Mouse (Mus musculus): Measurements from ENCODE around the gene Camta1.

Camta1 gene

GRCm38 (mm10) chr4:151861806-151862739, at the start of gene Camta1:
Camta1 (minus strand) TSS chr4:151861876.
- peak; percentile 100 for DNase-seq (ENCODE audit: low read depth, low spot score)

DNA sequence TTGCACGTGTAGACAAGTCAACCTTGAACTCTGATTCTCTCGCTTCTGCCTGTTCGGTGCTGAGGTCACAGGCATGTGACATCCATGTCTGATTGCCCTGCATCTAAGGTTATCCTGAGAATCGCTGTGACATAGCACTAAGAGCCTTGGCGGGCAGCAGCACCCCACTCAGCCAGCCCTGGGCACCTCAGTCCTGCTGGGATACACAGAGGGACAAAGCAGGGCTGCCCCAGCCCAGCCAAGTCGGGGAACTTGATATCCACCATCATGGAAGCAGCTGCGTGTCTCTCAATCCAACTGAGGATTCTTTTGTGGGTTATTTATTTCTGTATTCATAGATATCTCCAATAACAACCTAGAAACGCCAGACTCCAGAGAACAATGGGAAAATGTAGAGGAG, 47.1 kb upstream of the Camta1 start:
- DNase-seq (ENCODE audit: low read depth, low spot score) = no peak

GRCm38 (mm10) chr4:151907577-151908343, 46.1 kb upstream of the Camta1 start:
- no peak for DNase-seq (ENCODE audit: low read depth, low spot score)

GRCm38 (mm10) chr4:151905621-151906020, 43.9 kb upstream of the Camta1 start:
- DNase-seq (ENCODE audit: low read depth, low spot score) = no peak

DNA sequence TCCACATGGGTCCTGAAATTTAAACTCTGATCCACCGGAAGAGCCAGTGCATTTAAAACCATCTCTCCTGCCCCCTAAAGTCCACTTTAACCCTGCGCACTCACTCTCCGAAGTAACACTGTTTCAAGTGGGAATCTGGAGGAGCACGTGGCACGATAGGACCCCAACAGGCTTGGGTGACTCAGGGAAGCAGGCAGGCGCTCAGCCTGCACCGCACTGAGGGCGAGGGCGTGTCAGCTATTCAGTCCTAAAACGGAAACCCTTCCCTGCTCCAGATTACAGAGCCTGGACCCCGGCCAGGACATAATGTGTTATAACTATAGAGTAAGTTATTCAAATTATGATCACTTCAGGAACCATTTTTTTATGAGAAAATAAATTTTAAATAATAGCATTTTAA, 42.4 kb upstream of the Camta1 start:
- DNase-seq (ENCODE audit: low read depth, low spot score) = no peak

DNA sequence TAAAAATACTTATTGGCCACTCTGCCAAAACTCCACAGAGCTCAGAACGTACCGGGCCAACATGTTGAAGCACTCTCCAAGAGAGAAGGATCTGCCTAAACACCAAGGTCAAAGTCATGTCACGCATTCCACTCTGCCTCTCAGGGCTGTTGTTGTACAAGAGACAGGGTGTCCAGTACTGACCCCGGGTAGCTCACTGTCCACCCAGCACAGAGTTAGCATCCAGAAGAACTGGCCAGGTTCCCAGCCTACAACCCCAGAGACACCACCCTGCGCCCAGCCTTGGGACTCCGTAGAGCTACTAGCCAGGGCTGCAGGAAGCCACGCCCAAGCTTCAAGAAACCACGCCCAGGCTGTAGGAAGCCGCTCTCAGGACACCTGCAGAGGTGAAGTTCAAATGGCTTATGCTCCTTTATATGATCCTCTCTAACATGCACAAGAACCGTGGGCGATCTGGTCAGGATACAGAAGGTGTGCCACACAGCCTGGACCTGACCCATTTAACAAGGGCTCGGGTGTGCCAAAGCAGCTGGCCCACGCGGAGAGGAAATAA, 41.1 kb upstream of the Camta1 start:
- no peak for DNase-seq (ENCODE audit: low read depth, low spot score)

- DNase-seq (ENCODE audit: low read depth, low spot score) = no peak
Measured at GRCm38 (mm10) chr4:151902046-151902688, 40.5 kb upstream of the Camta1 start.

DNA sequence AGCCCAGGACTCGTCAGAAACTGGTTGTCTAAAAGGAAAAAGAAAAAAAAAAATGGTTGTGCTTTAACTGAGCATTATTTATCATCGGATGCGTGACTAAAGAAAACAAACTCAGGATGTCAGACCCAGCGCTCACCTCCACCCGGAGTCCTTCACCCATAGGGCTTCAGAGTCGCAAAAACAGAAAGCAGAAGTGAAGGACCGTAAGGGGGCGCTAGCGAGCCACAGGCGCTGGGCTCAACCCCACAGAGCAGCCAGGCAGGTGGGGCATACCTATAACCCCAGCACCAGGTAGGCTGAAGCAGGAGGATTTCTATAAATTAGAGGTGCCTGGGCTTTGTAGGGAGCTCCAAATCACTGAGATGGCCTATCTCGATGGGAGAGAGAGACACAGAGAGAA, 39.7 kb upstream of the Camta1 start:
- no peak for DNase-seq (ENCODE audit: low read depth, low spot score)

- no peak for DNase-seq (ENCODE audit: low read depth, low spot score)
Measured at GRCm38 (mm10) chr4:151900735-151901134, 39.1 kb upstream of the Camta1 start.

DNA sequence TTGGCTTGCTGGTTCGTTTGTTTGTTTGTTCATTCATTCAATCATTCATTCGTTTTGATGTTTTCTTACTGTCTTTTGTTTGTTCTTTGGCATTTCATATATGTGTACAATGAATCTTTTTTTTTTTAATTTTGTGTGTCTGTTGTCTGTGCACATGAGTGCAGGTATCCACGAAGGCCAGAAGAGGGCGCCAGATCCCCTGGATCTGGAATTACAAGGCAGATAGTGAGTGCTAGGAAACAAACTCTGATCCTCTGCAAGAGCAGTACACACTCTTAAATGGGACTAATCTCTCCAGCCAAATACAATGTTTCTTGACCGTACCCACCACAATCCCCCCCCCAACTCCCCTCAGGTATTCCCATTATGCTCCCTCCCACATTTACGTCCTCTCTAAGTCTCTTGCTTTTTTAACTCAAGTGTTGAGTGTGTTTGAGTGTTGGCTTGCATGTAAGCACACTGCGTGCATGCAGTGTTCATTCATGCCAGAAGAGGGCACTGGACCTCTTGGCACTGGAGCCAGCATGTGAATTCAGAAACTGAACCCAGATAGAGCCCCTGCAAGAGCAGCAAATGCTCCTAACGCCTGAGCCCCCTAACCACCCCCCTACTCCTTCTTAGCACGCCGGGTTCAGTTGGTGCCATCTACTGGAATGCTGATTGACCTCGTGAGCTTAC, 38.2 kb upstream of the Camta1 start:
- DNase-seq (ENCODE audit: low read depth, low spot score) = no peak

- DNase-seq (ENCODE audit: low read depth, low spot score) = no peak
Measured at GRCm38 (mm10) chr4:151898600-151899245, 37.0 kb upstream of the Camta1 start.

- no peak for DNase-seq (ENCODE audit: low read depth, low spot score)
Measured at GRCm38 (mm10) chr4:151897069-151897617, 35.5 kb upstream of the Camta1 start.

GRCm38 (mm10) chr4:151895624-151896023, 33.9 kb upstream of the Camta1 start:
- no peak for DNase-seq (ENCODE audit: low read depth, low spot score)

GRCm38 (mm10) chr4:151894926-151895325, 33.2 kb upstream of the Camta1 start:
- no peak for DNase-seq (ENCODE audit: low read depth, low spot score)

DNA sequence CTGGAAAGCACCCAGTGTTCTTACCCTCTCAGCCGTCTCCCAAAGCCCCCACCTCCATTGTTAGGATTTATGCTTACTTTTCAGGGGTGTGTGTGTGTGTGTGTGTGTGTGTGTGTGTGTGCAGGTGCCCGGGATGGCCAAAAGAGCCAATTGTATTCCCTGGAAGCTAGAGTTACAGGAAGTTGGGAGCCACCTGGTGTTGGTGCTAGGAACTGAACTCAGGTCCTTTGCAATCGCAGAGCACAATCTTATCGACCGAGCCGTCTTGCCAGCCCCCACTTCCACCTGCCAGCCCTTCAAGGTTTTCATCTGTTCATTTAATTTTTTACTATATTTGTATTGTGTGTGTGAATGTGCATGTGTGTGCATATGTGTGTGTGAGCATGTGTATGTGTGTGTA, 31.6 kb upstream of the Camta1 start:
- no peak for DNase-seq (ENCODE audit: low read depth, low spot score)

- no peak for DNase-seq (ENCODE audit: low read depth, low spot score)
Measured at GRCm38 (mm10) chr4:151881590-151881989, 19.9 kb upstream of the Camta1 start.

GRCm38 (mm10) chr4:151880044-151880690, 18.5 kb upstream of the Camta1 start:
- no peak for DNase-seq (ENCODE audit: low read depth, low spot score)

DNA sequence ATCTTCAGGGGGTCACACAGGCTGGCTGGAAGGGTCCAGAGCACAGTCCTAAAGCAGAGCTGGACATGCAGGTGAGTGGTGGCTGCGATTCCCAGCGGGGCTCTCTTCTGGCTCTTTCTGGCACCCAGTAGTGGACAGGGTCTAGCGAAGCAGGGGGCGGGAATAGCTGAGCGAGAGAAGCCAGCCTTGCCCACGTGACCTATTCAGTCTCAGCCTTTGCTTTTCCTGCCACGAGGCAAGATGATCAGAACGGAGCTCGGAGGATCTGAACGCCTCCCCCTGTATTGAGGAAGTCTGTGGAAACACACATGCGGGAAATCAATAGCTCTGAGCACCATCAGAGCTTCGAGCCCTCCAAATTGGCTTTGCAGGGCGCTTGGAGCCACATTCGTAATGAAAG, 14.7 kb upstream of the Camta1 start:
- no peak for DNase-seq (ENCODE audit: low read depth, low spot score)

GRCm38 (mm10) chr4:151863511-151863910, 1.8 kb upstream of the Camta1 start:
- DNase-seq (ENCODE audit: low read depth, low spot score) = no peak

DNA sequence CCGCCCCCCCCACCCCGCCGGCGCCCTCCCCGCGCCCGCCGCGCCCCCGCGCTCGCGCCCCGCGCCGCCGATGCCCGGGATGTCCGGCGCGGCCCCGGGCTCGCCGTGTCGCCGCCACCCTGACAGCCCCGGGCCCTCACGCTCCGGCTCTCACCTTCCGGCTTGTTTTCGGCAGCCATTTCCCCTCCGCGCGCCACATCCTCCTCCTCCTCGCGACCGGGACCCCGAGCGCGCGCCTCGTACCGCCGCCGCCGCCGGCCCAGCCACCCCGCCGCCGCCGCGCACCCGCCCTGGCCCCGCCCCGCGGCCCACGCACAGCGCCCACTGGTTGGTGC, 238 bp downstream of the Camta1 start:
- no peak for DNase-seq (ENCODE audit: low read depth, low spot score)

Measured in brain, embryonic 18.5 days (tissue).